Mouse (Mus musculus): Measurements from ENCODE around the gene Ssh1. TPM values are rescaled to one million over a fixed set of nuclear protein-coding genes. Genes with fewer than 3 reads are reported as not detected.
A peak's percentile ranks its signal among the peaks of the same experiment; 100 is the strongest.

Gene Ssh1
- polyA plus RNA-seq, 1 experiment from 2014 or later = 17.9 TPM

DNA sequence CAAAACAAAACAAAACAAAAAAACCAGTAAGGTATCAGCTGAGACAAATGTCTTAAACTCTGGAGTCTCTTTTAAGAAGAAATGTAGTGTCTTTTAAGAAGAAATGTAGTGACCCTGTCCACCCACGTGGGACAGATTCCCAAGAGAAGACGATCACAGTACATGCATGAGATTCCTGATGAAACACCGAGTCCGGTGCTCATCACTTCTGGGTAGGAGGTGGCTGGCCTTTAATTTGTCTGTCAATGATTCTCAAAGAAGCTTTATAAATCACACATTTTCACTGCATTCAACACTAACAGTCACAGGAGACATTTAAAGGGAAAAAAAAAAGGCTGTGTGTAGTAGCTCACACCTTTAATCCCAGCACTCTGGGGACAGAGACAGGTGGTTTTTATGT lies 103.8 kb downstream of the Ssh1 start:
- Histone ChIP-seq H3K36me3 (replicated peaks) (peaks cover 12% of the 10 kb centered on the region), H3K4me3 (no peak overlapping the region), H3K9me3 (no peaks in the 10 kb centered on the region), H3K27me3 (replicated peaks; ENCODE audit: low read depth, poor library complexity, severe bottlenecking) (no peaks in the 10 kb centered on the region), H3K4me1 (peaks cover 54% of the 10 kb centered on the region), H3K27ac (replicated peaks) (no peak overlapping the region)
- 59% methylated on average over 4 of the region's 4 CpGs for WGBS
- DNase-seq (ENCODE audit: low spot score) = no peak

GRCm38 (mm10) chr5:113889181-113889906 lies 104.3 kb downstream of the Ssh1 start:
- H3K9me3 ChIP-seq = no peaks in the 10 kb centered on the region
- H3K27me3 ChIP-seq (replicated peaks; ENCODE audit: low read depth, poor library complexity, severe bottlenecking) = no peaks in the 10 kb centered on the region
- 20% methylated on average over 19 of the region's 19 CpGs for WGBS
- peaks cover 59% of the 10 kb centered on the region for H3K4me1 ChIP-seq
- H3K4me3 ChIP-seq = peak overlapping the region; percentile 28; the same call in 1 of the 2 replicates
- H3K36me3 ChIP-seq (replicated peaks) = peaks cover 10% of the 10 kb centered on the region
- peak overlapping the region; percentile 69 for H3K27ac ChIP-seq (replicated peaks)
- peak; percentile 59 for DNase-seq (ENCODE audit: low spot score)

DNA sequence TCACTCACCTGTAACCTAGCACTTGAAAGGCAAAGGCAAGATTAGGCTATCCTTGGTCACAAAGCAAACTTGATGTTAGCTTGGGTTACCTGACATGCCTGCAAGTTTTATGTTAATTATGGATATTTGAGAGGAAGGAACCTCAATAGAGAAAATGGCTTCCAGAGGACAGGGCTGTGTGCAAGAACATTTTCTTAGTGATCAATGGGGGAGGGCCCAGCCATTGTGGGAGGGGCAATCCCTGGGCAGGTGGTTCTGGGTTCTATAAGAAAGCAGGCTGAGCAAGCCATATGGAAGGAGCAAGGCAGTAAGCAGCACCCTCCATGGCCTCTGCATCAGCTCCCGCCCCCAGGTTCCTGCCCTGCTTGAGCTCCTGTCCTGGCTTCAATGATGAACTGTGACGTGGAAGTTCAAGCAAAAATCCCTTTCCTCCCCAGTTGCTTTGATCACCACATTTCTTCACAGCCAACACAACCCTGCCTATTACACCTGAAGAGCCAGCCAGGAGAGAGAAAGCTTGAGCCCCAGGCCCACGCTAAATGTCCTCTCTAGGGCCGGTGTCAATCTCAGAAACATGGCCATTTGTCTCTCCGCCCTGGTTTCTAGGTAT lies 105.4 kb downstream of the Ssh1 start:
- Histone ChIP-seq H3K27ac (replicated peaks) (peak overlapping the region; percentile 69; the same call in 1 of the 2 replicates), H3K27me3 (replicated peaks; ENCODE audit: low read depth, poor library complexity, severe bottlenecking) (no peaks in the 10 kb centered on the region), H3K9me3 (no peaks in the 10 kb centered on the region), H3K4me1 (peaks cover 68% of the 10 kb centered on the region), H3K36me3 (replicated peaks) (peaks cover 7% of the 10 kb centered on the region), H3K4me3 (no peak overlapping the region)
- no peak for DNase-seq (ENCODE audit: low spot score)
- WGBS = 89% methylated on average over 5 of the region's 5 CpGs

- H3K9me3 ChIP-seq = no peaks in the 10 kb centered on the region
- peaks cover 80% of the 10 kb centered on the region for H3K4me1 ChIP-seq
- no peak for DNase-seq (ENCODE audit: low spot score)
- 69% methylated on average over 11 of the region's 11 CpGs for WGBS
- H3K27ac ChIP-seq (replicated peaks) = no peak overlapping the region
- peaks cover 8% of the 10 kb centered on the region for H3K36me3 ChIP-seq (replicated peaks)
- H3K4me3 ChIP-seq = no peak overlapping the region
- H3K27me3 ChIP-seq (replicated peaks; ENCODE audit: low read depth, poor library complexity, severe bottlenecking) = no peaks in the 10 kb centered on the region
These were observed 106.6 kb downstream of the Ssh1 start for GRCm38 (mm10) chr5:113887132-113887531.

Other genes with a start within 250 kb of the Ssh1 start
- 79.0 and 80.9 TPM in 2 replicates for gene Sart3, start 221.4 kb downstream of the Ssh1 start, polyA plus RNA-seq (2016; fragmentation: Nextera tagmentation; extraction: Ambion mirVana)
- gene Iscu, start 221.1 kb downstream of the Ssh1 start, polyA plus RNA-seq (2016; fragmentation: Nextera tagmentation; extraction: Ambion mirVana) = 99.7 and 103 TPM in 2 replicates
- 72.7 and 83.3 TPM in 2 replicates for gene Tmem119, start 193.4 kb downstream of the Ssh1 start, polyA plus RNA-seq (2016; fragmentation: Nextera tagmentation; extraction: Ambion mirVana)
- 0.58 and 0.83 TPM in 2 replicates for gene Selplg, start 161.2 kb downstream of the Ssh1 start, polyA plus RNA-seq (2016; fragmentation: Nextera tagmentation; extraction: Ambion mirVana)
- 178 and 198 TPM in 2 replicates for gene Coro1c, start 85.1 kb downstream of the Ssh1 start, polyA plus RNA-seq (2016; fragmentation: Nextera tagmentation; extraction: Ambion mirVana)
- gene Dao, start 9.8 kb upstream of the Ssh1 start, polyA plus RNA-seq (2016; fragmentation: Nextera tagmentation; extraction: Ambion mirVana) = not detected in 2 replicates
- gene Usp30, start 71.6 kb upstream of the Ssh1 start, polyA plus RNA-seq (2016; fragmentation: Nextera tagmentation; extraction: Ambion mirVana) = 11.9 and 12.9 TPM in 2 replicates
- gene Svop, start 97.7 kb upstream of the Ssh1 start, polyA plus RNA-seq (2016; fragmentation: Nextera tagmentation; extraction: Ambion mirVana) = 4.2 and 4.4 TPM in 2 replicates
- 12.9 and 13.4 TPM in 2 replicates for gene Alkbh2, start 134.3 kb upstream of the Ssh1 start, polyA plus RNA-seq (2016; fragmentation: Nextera tagmentation; extraction: Ambion mirVana)
- 76.0 and 76.1 TPM in 2 replicates for gene Ung, start 136.5 kb upstream of the Ssh1 start, polyA plus RNA-seq (2016; fragmentation: Nextera tagmentation; extraction: Ambion mirVana)
- gene Acacb, start 152.6 kb upstream of the Ssh1 start, polyA plus RNA-seq (2016; fragmentation: Nextera tagmentation; extraction: Ambion mirVana) = 3.2 and 4.4 TPM in 2 replicates

Measured in embryonic facial prominence, embryonic 10.5 days (tissue).